Mouse (Mus musculus): Measurements from ENCODE around the gene Mcpt2. TPM values are rescaled to one million over a fixed set of nuclear protein-coding genes. Genes with fewer than 3 reads are reported as not detected.
"Not testable (repeated sequence)": the region's sequence is repeated elsewhere in the genome, so short reads cannot be mapped to it uniquely, and the experiment has no call there.

The Mcpt2 gene
- polyA plus RNA-seq, 1 experiment from 2014 or later: not detected

GRCm38 (mm10) chr14:56055408-56055807, 13.6 kb downstream of the Mcpt2 start:
- no peaks in the 10 kb centered on the region for H3K9me3 ChIP-seq (ENCODE audit: low read depth, low read length)
- no peak overlapping the region for H3K9ac ChIP-seq
- no peaks in the 10 kb centered on the region for H3K27me3 ChIP-seq (ENCODE audit: insufficient read depth, low read length)
- no peaks in the 10 kb centered on the region for H3K4me1 ChIP-seq (ENCODE audit: insufficient read depth)
- H3K27ac ChIP-seq (ENCODE audit: low read depth): no peak overlapping the region
- TF ChIP-seq CTCF (IDR thresholded peaks at IDR 0.05; ENCODE audit: low read depth): no peak
- H3K4me3 ChIP-seq (ENCODE audit: low read depth, low read length): no peak overlapping the region
- ATAC-seq (ENCODE audit: insufficient read depth) (no peak), DNase-seq (no peak)
- no peak overlapping the region for H3K4me2 ChIP-seq
- 68% methylated on average over 3 of the region's 3 CpGs for WGBS
- no peaks in the 10 kb centered on the region for H3K36me3 ChIP-seq (ENCODE audit: insufficient read depth)

GRCm38 (mm10) chr14:56057722-56058121, 15.9 kb downstream of the Mcpt2 start:
- 74% methylated on average over 4 of the region's 4 CpGs for WGBS
- no peak overlapping the region for H3K4me3 ChIP-seq (ENCODE audit: low read depth, low read length)
- no peak for ATAC-seq (ENCODE audit: insufficient read depth)

GRCm38 (mm10) chr14:56062213-56062612, 20.4 kb downstream of the Mcpt2 start, which contains the start of gene Mcpt4:
Gene Mcpt4, minus strand, starts transcription at chr14:56062313.
- H3K4me1 ChIP-seq (ENCODE audit: insufficient read depth); H3K27me3 ChIP-seq (ENCODE audit: insufficient read depth, low read length); ATAC-seq (ENCODE audit: insufficient read depth); H3K36me3 ChIP-seq (ENCODE audit: insufficient read depth); H3K4me2 ChIP-seq; H3K27ac ChIP-seq (ENCODE audit: low read depth); H3K9ac ChIP-seq; H3K9me3 ChIP-seq (ENCODE audit: low read depth, low read length); H3K4me3 ChIP-seq (ENCODE audit: low read depth, low read length); DNase-seq: not testable (repeated sequence)
- WGBS: 69% methylated on average over 3 of the region's 3 CpGs

More at GRCm38 (mm10) chr14:56057722-56058121, 15.9 kb downstream of the Mcpt2 start:
- no peak for TF ChIP-seq CTCF (IDR thresholded peaks at IDR 0.05; ENCODE audit: low read depth)
- DNase-seq: no peak
- no peak overlapping the region for H3K9ac ChIP-seq
- no peaks in the 10 kb centered on the region for H3K36me3 ChIP-seq (ENCODE audit: insufficient read depth)
- H3K27ac ChIP-seq (ENCODE audit: low read depth): no peak overlapping the region
- no peaks in the 10 kb centered on the region for H3K4me1 ChIP-seq (ENCODE audit: insufficient read depth)
- no peak overlapping the region for H3K4me2 ChIP-seq
- no peaks in the 10 kb centered on the region for H3K9me3 ChIP-seq (ENCODE audit: low read depth, low read length)
- no peaks in the 10 kb centered on the region for H3K27me3 ChIP-seq (ENCODE audit: insufficient read depth, low read length)

GRCm38 (mm10) chr14:56082016-56082415, 40.2 kb downstream of the Mcpt2 start:
- Histone ChIP-seq H3K9me3 (ENCODE audit: low read depth, low read length) (no peaks in the 10 kb centered on the region), H3K27me3 (ENCODE audit: insufficient read depth, low read length) (no peaks in the 10 kb centered on the region), H3K4me1 (ENCODE audit: insufficient read depth) (no peaks in the 10 kb centered on the region), H3K9ac (no peak overlapping the region), H3K36me3 (ENCODE audit: insufficient read depth) (no peaks in the 10 kb centered on the region), H3K4me3 (ENCODE audit: low read depth, low read length) (no peak overlapping the region), H3K27ac (ENCODE audit: low read depth) (no peak overlapping the region), H3K4me2 (no peak overlapping the region)
- ATAC-seq (ENCODE audit: insufficient read depth) (no peak), DNase-seq (no peak)
- TF ChIP-seq CTCF (IDR thresholded peaks at IDR 0.05; ENCODE audit: low read depth): no peak
- WGBS: 90% methylated on average over 4 of the region's 4 CpGs

- no peaks in the 10 kb centered on the region for H3K36me3 ChIP-seq (ENCODE audit: insufficient read depth)
- WGBS: 85% methylated on average over 2 of the region's 2 CpGs
- no peak for DNase-seq
- H3K4me2 ChIP-seq: no peak within 1 kb of the TSS
- no peak for ATAC-seq (ENCODE audit: insufficient read depth)
- no peaks in the 10 kb centered on the region for H3K9me3 ChIP-seq (ENCODE audit: low read depth, low read length)
- H3K4me1 ChIP-seq (ENCODE audit: insufficient read depth): no peaks in the 10 kb centered on the region
- H3K27me3 ChIP-seq (ENCODE audit: insufficient read depth, low read length): no peaks in the 10 kb centered on the region
- TF ChIP-seq CTCF (IDR thresholded peaks at IDR 0.05; ENCODE audit: low read depth): no peak
- H3K9ac ChIP-seq: no peak within 1 kb of the TSS
- no peak within 1 kb of the TSS for H3K4me3 ChIP-seq (ENCODE audit: low read depth, low read length)
- no peak within 1 kb of the TSS for H3K27ac ChIP-seq (ENCODE audit: low read depth)
Measured at GRCm38 (mm10) chr14:56085167-56085566, 43.3 kb downstream of the Mcpt2 start, which contains the start of gene Mcpt8. Gene Mcpt8, minus strand, starts transcription at chr14:56085273.

- no peak overlapping the region for H3K9ac ChIP-seq
- no peak overlapping the region for H3K4me2 ChIP-seq
- H3K9me3 ChIP-seq (ENCODE audit: low read depth, low read length): no peaks in the 10 kb centered on the region
- no peaks in the 10 kb centered on the region for H3K36me3 ChIP-seq (ENCODE audit: insufficient read depth)
- no peak for TF ChIP-seq CTCF (IDR thresholded peaks at IDR 0.05; ENCODE audit: low read depth)
- ATAC-seq (ENCODE audit: insufficient read depth): no peak
- H3K4me3 ChIP-seq (ENCODE audit: low read depth, low read length): no peak overlapping the region
- no peaks in the 10 kb centered on the region for H3K27me3 ChIP-seq (ENCODE audit: insufficient read depth, low read length)
- H3K27ac ChIP-seq (ENCODE audit: low read depth): no peak overlapping the region
- WGBS: 57% methylated on average over 3 of the region's 3 CpGs
- no peak for DNase-seq
- no peaks in the 10 kb centered on the region for H3K4me1 ChIP-seq (ENCODE audit: insufficient read depth)
Measured at GRCm38 (mm10) chr14:56086711-56087110, 44.9 kb downstream of the Mcpt2 start.

GRCm38 (mm10) chr14:56093353-56093752, 51.5 kb downstream of the Mcpt2 start:
- no peak overlapping the region for H3K4me2 ChIP-seq
- no peak overlapping the region for H3K4me3 ChIP-seq (ENCODE audit: low read depth, low read length)
- no peaks in the 10 kb centered on the region for H3K36me3 ChIP-seq (ENCODE audit: insufficient read depth)
- H3K9ac ChIP-seq: no peak overlapping the region
- WGBS: 67% methylated on average over 2 of the region's 2 CpGs
- H3K9me3 ChIP-seq (ENCODE audit: low read depth, low read length): no peaks in the 10 kb centered on the region
- H3K27me3 ChIP-seq (ENCODE audit: insufficient read depth, low read length): no peaks in the 10 kb centered on the region
- no peak for ATAC-seq (ENCODE audit: insufficient read depth)
- H3K4me1 ChIP-seq (ENCODE audit: insufficient read depth): no peaks in the 10 kb centered on the region
- no peak overlapping the region for H3K27ac ChIP-seq (ENCODE audit: low read depth)
- DNase-seq: no peak
- no peak for TF ChIP-seq CTCF (IDR thresholded peaks at IDR 0.05; ENCODE audit: low read depth)

Small RNA genes lying within 50 kb of the gene (microRNA-seq; reads per million reads assigned to microRNA genes)
- not detected for gene Mir6949 (ENCODE audit: borderline number of aligned reads)

Other genes with a start within 250 kb of the Mcpt2 start
- 58.8 and 66.1 TPM in 2 replicates for gene Nfatc4, start 218.9 kb upstream of the Mcpt2 start, polyA plus RNA-seq (2014; fragmentation: Nextera tagmentation; extraction: Ambion mirVana)
- gene Nynrin, start 188.0 kb upstream of the Mcpt2 start, polyA plus RNA-seq (2014; fragmentation: Nextera tagmentation; extraction: Ambion mirVana): 18.7 and 19.4 TPM in 2 replicates
- 1.4 and 1.9 TPM in 2 replicates for gene Cbln3, start 157.6 kb upstream of the Mcpt2 start, polyA plus RNA-seq (2014; fragmentation: Nextera tagmentation; extraction: Ambion mirVana)
- gene Khnyn, start 157.1 kb upstream of the Mcpt2 start, polyA plus RNA-seq (2014; fragmentation: Nextera tagmentation; extraction: Ambion mirVana): 11.0 and 13.7 TPM in 2 replicates
- gene Sdr39u1, start 141.7 kb upstream of the Mcpt2 start, polyA plus RNA-seq (2014; fragmentation: Nextera tagmentation; extraction: Ambion mirVana): 44.3 and 47.2 TPM in 2 replicates
- gene Cma1, start 97.4 kb upstream of the Mcpt2 start, polyA plus RNA-seq (2014; fragmentation: Nextera tagmentation; extraction: Ambion mirVana): 3.7 and 4.4 TPM in 2 replicates
- gene Cma2, start 91.1 kb upstream of the Mcpt2 start, polyA plus RNA-seq (2014; fragmentation: Nextera tagmentation; extraction: Ambion mirVana): not detected in 2 replicates
- not detected in 2 replicates for gene Mcpt1, start 24.1 kb upstream of the Mcpt2 start, polyA plus RNA-seq (2014; fragmentation: Nextera tagmentation; extraction: Ambion mirVana)
- gene Mcpt9, start 11.5 kb upstream of the Mcpt2 start, polyA plus RNA-seq (2014; fragmentation: Nextera tagmentation; extraction: Ambion mirVana): not detected in 2 replicates
- gene Mcpt4, start 20.3 kb downstream of the Mcpt2 start, polyA plus RNA-seq (2014; fragmentation: Nextera tagmentation; extraction: Ambion mirVana): 0.28 TPM in 1 of 2 replicates, not detected in the other
- 0.54 and 2.8 TPM in 2 replicates for gene Mcpt8, start 43.2 kb downstream of the Mcpt2 start, polyA plus RNA-seq (2014; fragmentation: Nextera tagmentation; extraction: Ambion mirVana)
- gene Ctsg, start 60.5 kb downstream of the Mcpt2 start, polyA plus RNA-seq (2014; fragmentation: Nextera tagmentation; extraction: Ambion mirVana): not detected in 2 replicates
- gene Gzme, start 78.6 kb downstream of the Mcpt2 start, polyA plus RNA-seq (2014; fragmentation: Nextera tagmentation; extraction: Ambion mirVana): not detected in 2 replicates
- not detected in 2 replicates for gene Gzmd, start 90.6 kb downstream of the Mcpt2 start, polyA plus RNA-seq (2014; fragmentation: Nextera tagmentation; extraction: Ambion mirVana)
- not detected in 2 replicates for gene Gzmg, start 117.5 kb downstream of the Mcpt2 start, polyA plus RNA-seq (2014; fragmentation: Nextera tagmentation; extraction: Ambion mirVana)
- not detected in 2 replicates for gene Gzmn, start 132.6 kb downstream of the Mcpt2 start, polyA plus RNA-seq (2014; fragmentation: Nextera tagmentation; extraction: Ambion mirVana)
- not detected in 2 replicates for gene Gzmf, start 169.4 kb downstream of the Mcpt2 start, polyA plus RNA-seq (2014; fragmentation: Nextera tagmentation; extraction: Ambion mirVana)
- gene Gzmc, start 192.6 kb downstream of the Mcpt2 start, polyA plus RNA-seq (2014; fragmentation: Nextera tagmentation; extraction: Ambion mirVana): not detected in 2 replicates
- 0.25 and 0.38 TPM in 2 replicates for gene Gzmb, start 220.2 kb downstream of the Mcpt2 start, polyA plus RNA-seq (2014; fragmentation: Nextera tagmentation; extraction: Ambion mirVana)

All from lung, embryonic 14.5 days (tissue).